In genomic region chr10:20915623-20916045, GRCm38 (mm10) we compare ENCODE assay signal across 7 mouse cellular contexts. TPM values are rescaled to one million over a fixed set of nuclear protein-coding genes. Genes with fewer than 3 reads are reported as not detected.
DNase-seq lines count a peak whose midpoint lies in the region; ATAC-seq and TF ChIP-seq lines count a peak whose summit lies in the region.

No protein-coding gene starts in this region.

- 76% methylated on average over 7 of the region's 7 CpGs for WGBS in midbrain, embryonic 10.5 days
- WGBS in midbrain, embryonic 13.5 days, result 74% methylated on average over 7 of the region's 7 CpGs
- WGBS in lung, embryonic 16.5 days, result 57% methylated on average over 7 of the region's 7 CpGs
- 36% methylated on average over 7 of the region's 7 CpGs for WGBS in spleen, adult 2 months

- no peaks in the 10 kb centered on the region for H3K4me1 ChIP-seq in midbrain, embryonic 10.5 days
- H3K4me1 ChIP-seq in midbrain, embryonic 13.5 days (replicated peaks), result no peaks in the 10 kb centered on the region
- no peaks in the 10 kb centered on the region for H3K4me1 ChIP-seq in lung, embryonic 16.5 days (replicated peaks; ENCODE audit: control insufficient read depth, insufficient read depth, low read length)
- H3K4me1 ChIP-seq in spleen, adult 2 months (ENCODE audit: control insufficient read depth, insufficient read depth, insufficient read length), result no peaks in the 10 kb centered on the region

- no peaks in the 10 kb centered on the region for H3K9me3 ChIP-seq in midbrain, embryonic 10.5 days (replicated peaks)
- no peaks in the 10 kb centered on the region for H3K9me3 ChIP-seq in midbrain, embryonic 13.5 days
- H3K9me3 ChIP-seq in lung, embryonic 16.5 days (ENCODE audit: control insufficient read depth, low read length), result no peaks in the 10 kb centered on the region

- no peak overlapping the region for H3K4me2 ChIP-seq in midbrain, embryonic 13.5 days (replicated peaks)
- H3K4me2 ChIP-seq in lung, embryonic 16.5 days (ENCODE audit: low read depth, low read length), result no peak overlapping the region

- ATAC-seq in midbrain, embryonic 13.5 days, result no peak
- 0 out of 2 replicates have a peak, but pooled peaks have one; percentile 31 for ATAC-seq in cerebellum, adult (ENCODE audit: insufficient number of reproducible peaks, low FRiP score, low TSS enrichment)
- peak; percentile 38; the same call in 1 of the 2 replicates for ATAC-seq in lung, embryonic 16.5 days (ENCODE audit: low read depth)

- H3K4me3 ChIP-seq in midbrain, embryonic 10.5 days, result no peak overlapping the region
- no peak overlapping the region for H3K4me3 ChIP-seq in midbrain, embryonic 13.5 days (replicated peaks)
- no peak overlapping the region for H3K4me3 ChIP-seq in lung, embryonic 16.5 days (ENCODE audit: low read length)
- no peak overlapping the region for H3K4me3 ChIP-seq in spleen, adult 2 months (ENCODE audit: extremely low read depth, insufficient read depth, insufficient read length)

- H3K27me3 ChIP-seq in midbrain, embryonic 10.5 days (ENCODE audit: low read depth, poor library complexity, severe bottlenecking), result no peaks in the 10 kb centered on the region
- H3K27me3 ChIP-seq in midbrain, embryonic 13.5 days, result no peaks in the 10 kb centered on the region
- H3K27me3 ChIP-seq in lung, embryonic 16.5 days (ENCODE audit: control insufficient read depth, insufficient read depth, low read depth, low read length), result no peaks in the 10 kb centered on the region
- no peaks in the 10 kb centered on the region for H3K27me3 ChIP-seq in spleen, adult 2 months (ENCODE audit: control insufficient read depth, insufficient read depth, low read length)

- no peak overlapping the region for H3K27ac ChIP-seq in midbrain, embryonic 10.5 days (replicated peaks)
- no peak overlapping the region for H3K27ac ChIP-seq in midbrain, embryonic 13.5 days
- H3K27ac ChIP-seq in lung, embryonic 16.5 days (ENCODE audit: low read length), result no peak overlapping the region
- no peak overlapping the region for H3K27ac ChIP-seq in spleen, adult 2 months (ENCODE audit: insufficient read depth, low read length)

- H3K36me3 ChIP-seq in midbrain, embryonic 10.5 days, result no peaks in the 10 kb centered on the region
- H3K36me3 ChIP-seq in midbrain, embryonic 13.5 days, result no peaks in the 10 kb centered on the region
- no peaks in the 10 kb centered on the region for H3K36me3 ChIP-seq in lung, embryonic 16.5 days (ENCODE audit: control insufficient read depth, insufficient read depth, low read length)
- no peaks in the 10 kb centered on the region for H3K36me3 ChIP-seq in spleen, adult 2 months (ENCODE audit: control insufficient read depth, insufficient read depth, low read length)

- no peak for TF ChIP-seq POLR2A in spleen, adult 2 months (IDR thresholded peaks at IDR 0.05; ENCODE audit: low read depth, low read length)

- peak; percentile 26 for DNase-seq in midbrain, embryonic 10.5 days (ENCODE audit: low spot score)
- peak; percentile 68 for DNase-seq in NIH3T3 (ENCODE audit: low read depth)
- peak; percentile 26 to 42 for DNase-seq in heart, adult 9 months (ENCODE audit: low spot score in 2 of 2)
- DNase-seq in spleen, adult 2 months (ENCODE audit: low read depth in 1 of 2, low spot score in 2 of 2), result peak; percentile 18 to 53

- peak; percentile 31; the same call in 1 of the 2 replicates for TF ChIP-seq CTCF in spleen, adult 2 months (IDR thresholded peaks at IDR 0.05; ENCODE audit: extremely low read depth, insufficient read depth, insufficient read length, insufficient replicate concordance)

- H3K9ac ChIP-seq in midbrain, embryonic 13.5 days (replicated peaks), result no peak overlapping the region
- no peak overlapping the region for H3K9ac ChIP-seq in lung, embryonic 16.5 days (ENCODE audit: low read length)

RNA-seq across cellular contexts. Expression of gene Ahi1, which starts 36.7 kb away (rescaled TPM):
- 17.8 and 21.0 TPM in 2 replicates for polyA plus RNA-seq in midbrain, embryonic 10.5 days (2016; fragmentation: Nextera tagmentation; extraction: Ambion mirVana)
- polyA plus RNA-seq in midbrain, embryonic 13.5 days (2015; fragmentation: Nextera tagmentation; extraction: Ambion mirVana), result 58.1 and 67.4 TPM in 2 replicates
- 5.3 and 5.9 TPM in 2 replicates for polyA plus RNA-seq in lung, embryonic 16.5 days (2015; fragmentation: Nextera tagmentation; extraction: Ambion mirVana)
- polyA plus RNA-seq in spleen, adult 2 months (2012; rRNA removed), result 1.3 and 1.8 TPM in 2 replicates
